Mouse (Mus musculus) embryonic facial prominence, embryonic 11.5 days (tissue): ENCODE measurements at regions not wholly inside any gene's neighbourhood (a gene's known extent, or its start where the extent isn't known, plus 50 kb on each side); places are given as distances from the start of the nearest gene placed in this dataset.

Source experiments
- ATAC-seq: fragments of 200-750 bp; cut with Nextera tagmentation; replicated peaks from 2 replicates; pipeline ENCODE4 v1.8.0; 2017; ENCODE audit warnings: low read depth; ENCODE audit not compliant: insufficient number of reproducible peaks, low FRiP score, low TSS enrichment
- DNase-seq: peaks from one replicate; pipeline ENCODE4 v3.0.0-alpha.2; 2015; ENCODE audit warnings: low spot score
- H3K27ac ChIP-seq: fragments of 300-500 bp; sonication (generic); replicated peaks from 2 replicates; pipeline ENCODE4 v1.5.1; 2014; ENCODE audit warnings: mild to moderate bottlenecking, low read depth, low read length, control low read depth
- H3K27me3 ChIP-seq: fragments of 300-500 bp; sonication (generic); 2 replicates; pipeline ENCODE4 v1.6.1; 2014; ENCODE audit warnings: mild to moderate bottlenecking, low read length, moderate library complexity, mixed read lengths; ENCODE audit not compliant: control insufficient read depth, insufficient read depth
- H3K36me3 ChIP-seq: fragments of 300-500 bp; sonication (generic); replicated peaks from 2 replicates; pipeline ENCODE4 v1.6.1; 2014; ENCODE audit warnings: low read depth, mild to moderate bottlenecking, low read length, moderate library complexity, mixed read lengths; ENCODE audit not compliant: control insufficient read depth, insufficient read depth
- H3K4me1 ChIP-seq: fragments of 300-500 bp; sonication (generic); 2 replicates; pipeline ENCODE4 v1.6.1; 2014; ENCODE audit warnings: low read length, mixed read lengths; ENCODE audit not compliant: control insufficient read depth, insufficient read depth
- H3K4me2 ChIP-seq: fragments of 300-500 bp; sonication (generic); 2 replicates; pipeline ENCODE4 v1.6.1; 2014; ENCODE audit warnings: low read depth, mild to moderate bottlenecking, control low read depth, low read length, moderate library complexity
- H3K4me3 ChIP-seq: fragments of 300-500 bp; sonication (generic); 2 replicates; pipeline ENCODE4 v1.5.1; 2014; ENCODE audit warnings: low read depth, low read length, control low read depth
- H3K9ac ChIP-seq: fragments of 300-500 bp; sonication (generic); replicated peaks from 2 replicates; pipeline ENCODE4 v1.6.1; 2014; ENCODE audit warnings: mild to moderate bottlenecking, control low read depth, low read length
- H3K9me3 ChIP-seq: fragments of 300-500 bp; sonication (generic); replicated peaks from 2 replicates; pipeline ENCODE4 v1.6.1; 2016; ENCODE audit warnings: mild to moderate bottlenecking, low read length, inconsistent platforms, mixed read lengths; ENCODE audit not compliant: control insufficient read depth
- WGBS: fragments of 180-500 bp; shearing (Covaris S2); extraction: QIAGEN DNeasy Blood & Tissue Kit; methylation state at CpG from one replicate; pipeline ENCODE4 v1.1.7; 2014; 5-methylcytosine and 5-hydroxymethylcytosine counted together

- DNase-seq, result no peak
- no peak overlapping the region for H3K4me3 ChIP-seq
- no peaks in the 10 kb centered on the region for H3K36me3 ChIP-seq
- H3K4me1 ChIP-seq, result no peaks in the 10 kb centered on the region
- no peak overlapping the region for H3K9ac ChIP-seq
- H3K9me3 ChIP-seq, result no peaks in the 10 kb centered on the region
- no peaks in the 10 kb centered on the region for H3K27me3 ChIP-seq
- no peak overlapping the region for H3K27ac ChIP-seq
- H3K4me2 ChIP-seq, result no peak overlapping the region
- 54% methylated on average over 3 of the region's 3 CpGs for WGBS
- ATAC-seq, result no peak
Observed at GRCm38 (mm10) chr1:50798166-50798565, 102.3 kb upstream of the Tmeff2 start.

- H3K27ac ChIP-seq, result no peak overlapping the region
- H3K9me3 ChIP-seq, result no peaks in the 10 kb centered on the region
- ATAC-seq (no peak), DNase-seq (no peak)
- no peaks in the 10 kb centered on the region for H3K4me1 ChIP-seq
- 80% methylated on average over 1 of the region's 1 CpGs for whole genome bisulfite sequencing
- H3K4me2 ChIP-seq, result no peak overlapping the region
- no peak overlapping the region for H3K4me3 ChIP-seq
- no peak overlapping the region for H3K9ac ChIP-seq
- no peaks in the 10 kb centered on the region for H3K36me3 ChIP-seq
- H3K27me3 ChIP-seq, result no peaks in the 10 kb centered on the region
Observed at GRCm38 (mm10) chr1:50806321-50806720, 94.1 kb upstream of the Tmeff2 start.

- Histone ChIP-seq H3K9ac (no peak overlapping the region), H3K36me3 (no peaks in the 10 kb centered on the region), H3K4me2 (no peak overlapping the region), H3K4me3 (no peak overlapping the region), H3K27me3 (no peaks in the 10 kb centered on the region), H3K27ac (no peak overlapping the region), H3K9me3 (no peaks in the 10 kb centered on the region), H3K4me1 (no peaks in the 10 kb centered on the region)
- 72% methylated on average over 1 of the region's 1 CpGs for WGBS
- DNase-seq (no peak), ATAC-seq (no peak)
Observed at GRCm38 (mm10) chr1:50806821-50807220, 93.6 kb upstream of the Tmeff2 start.

- Histone ChIP-seq H3K27me3 (no peaks in the 10 kb centered on the region), H3K4me2 (no peak overlapping the region), H3K4me1 (no peaks in the 10 kb centered on the region), H3K36me3 (no peaks in the 10 kb centered on the region), H3K9ac (no peak overlapping the region), H3K27ac (no peak overlapping the region), H3K4me3 (no peak overlapping the region), H3K9me3 (no peaks in the 10 kb centered on the region)
- ATAC-seq (no peak), DNase-seq (no peak)
- WGBS, result 36% methylated on average over 1 of the region's 1 CpGs
Observed at GRCm38 (mm10) chr1:50831663-50832062, 68.8 kb upstream of the Tmeff2 start.

- H3K9me3 ChIP-seq, result no peaks in the 10 kb centered on the region
- no peaks in the 10 kb centered on the region for H3K36me3 ChIP-seq
- H3K9ac ChIP-seq, result no peak overlapping the region
- ATAC-seq (no peak), DNase-seq (no peak)
- H3K27me3 ChIP-seq, result no peaks in the 10 kb centered on the region
- no peak overlapping the region for H3K27ac ChIP-seq
- H3K4me2 ChIP-seq, result no peak overlapping the region
- no peak overlapping the region for H3K4me3 ChIP-seq
- WGBS, result 88% methylated on average over 6 of the region's 6 CpGs
- H3K4me1 ChIP-seq, result no peaks in the 10 kb centered on the region
Observed at GRCm38 (mm10) chr1:50836123-50836522, 64.3 kb upstream of the Tmeff2 start.

- H3K27ac ChIP-seq, result no peak overlapping the region
- H3K4me2 ChIP-seq, result no peak overlapping the region
- H3K27me3 ChIP-seq, result no peaks in the 10 kb centered on the region
- H3K4me1 ChIP-seq, result no peaks in the 10 kb centered on the region
- no peaks in the 10 kb centered on the region for H3K9me3 ChIP-seq
- H3K4me3 ChIP-seq, result no peak overlapping the region
- 79% methylated on average over 1 of the region's 1 CpGs for WGBS
- H3K9ac ChIP-seq, result no peak overlapping the region
- DNase-seq (no peak), ATAC-seq (no peak)
- no peaks in the 10 kb centered on the region for H3K36me3 ChIP-seq
Observed at GRCm38 (mm10) chr1:50847156-50847555, 53.3 kb upstream of the Tmeff2 start.
